In the genomic region with DNA sequence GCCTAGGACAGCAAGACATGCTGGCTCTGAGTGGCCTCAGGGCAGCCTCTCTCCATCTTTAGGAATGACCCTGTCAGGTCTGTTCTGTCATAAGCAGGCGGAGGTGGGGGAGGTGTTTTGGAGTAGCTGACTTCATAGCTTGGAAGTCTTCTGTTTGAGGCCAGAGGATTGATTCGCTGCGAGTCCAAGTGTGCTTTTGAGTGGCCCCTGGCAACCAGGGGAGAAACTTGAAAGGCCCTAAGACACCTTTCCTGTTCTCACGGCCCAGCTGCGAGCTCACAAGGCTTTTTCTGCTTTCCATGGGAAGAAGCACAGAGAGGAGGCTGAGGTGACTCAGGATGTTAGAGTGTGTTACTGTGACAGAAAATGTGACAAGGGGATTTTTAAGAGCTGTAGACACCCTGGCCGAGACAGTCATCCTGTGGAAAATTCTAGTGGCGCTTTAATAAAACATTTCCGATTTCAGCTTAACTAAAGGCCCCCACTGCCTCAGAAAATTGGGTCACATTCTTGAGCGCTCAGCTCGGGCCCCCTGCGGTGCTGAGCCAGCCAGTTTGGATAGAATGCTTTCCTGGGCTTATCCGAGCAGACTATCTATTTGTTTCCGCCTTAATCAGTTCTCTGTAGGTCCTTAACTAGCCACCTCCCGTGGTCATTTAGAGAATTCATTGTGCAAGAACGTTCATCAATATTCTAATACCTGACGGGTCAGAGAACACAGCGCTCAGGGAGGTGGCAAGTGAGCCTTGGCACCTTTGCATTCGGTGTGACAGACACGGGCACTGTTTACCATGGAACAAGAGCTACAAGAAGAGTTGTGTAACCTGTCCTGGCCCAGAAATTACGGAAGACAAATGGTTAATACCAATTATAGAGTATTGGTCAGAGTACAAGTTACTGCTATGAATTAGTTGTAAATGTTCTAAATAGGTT, we compare ENCODE assay signal across 14 mouse cellular contexts.
DNase-seq lines count a peak whose midpoint lies in the region; ATAC-seq and TF ChIP-seq lines count a peak whose summit lies in the region.
"Had no signal": no experiment of that assay in that cellular context is flagged by ENCODE, and none has a peak within 500 bp of the region (broad histone marks: within the 10 kb centered on the region; RNA-seq: fewer than 3 reads in every experiment).

No protein-coding gene starts in this region.

- H3K4me3 ChIP-seq in forebrain, embryonic 12.5 days (replicated peaks), result no peak overlapping the region
- no peak overlapping the region for H3K4me3 ChIP-seq in forebrain, embryonic 14.5 days (ENCODE audit: low read depth, low read length)
- no peak overlapping the region for H3K4me3 ChIP-seq in liver, adult 2 months (ENCODE audit: insufficient read depth, low read depth, low read length)
- no peak overlapping the region for H3K4me3 ChIP-seq in liver, embryonic 12.5 days
- H3K4me3 ChIP-seq: layer of hippocampus, adult 2 months; liver, embryonic 13.5 days had no signal

- no peaks in the 10 kb centered on the region for H3K79me2 ChIP-seq in liver, adult 2 months (ENCODE audit: control insufficient read depth, insufficient read depth, low read length)

- TF ChIP-seq CTCF in liver, adult 2 months (IDR thresholded peaks at IDR 0.05; ENCODE audit: low read depth, low read length), result no peak

- DNase-seq in forebrain, embryonic 14.5 days (ENCODE audit: low spot score), result no peak
- peak; percentile 81 for DNase-seq in liver, adult 2 months (ENCODE audit: extremely low read depth, low read depth, low spot score)
- peak; percentile 30 to 40 for DNase-seq in cerebellum, postnatal 36 days
- DNase-seq in retina, embryonic 14.5 days (ENCODE audit: low spot score), result peak; percentile 75
- DNase-seq in natural killer cell, adult 2 months (ENCODE audit: low spot score in 2 of 2), result no peak
- DNase-seq: adrenal gland, adult 2 months; heart, postnatal 14 days; liver, embryonic 13.5 days; lung, postnatal 14 days had no signal

- H3K36me3 ChIP-seq in forebrain, embryonic 12.5 days (replicated peaks), result no peaks in the 10 kb centered on the region
- H3K36me3 ChIP-seq in forebrain, embryonic 14.5 days (ENCODE audit: control insufficient read depth, insufficient read depth, low read length), result no peaks in the 10 kb centered on the region
- no peaks in the 10 kb centered on the region for H3K36me3 ChIP-seq in liver, adult 2 months (ENCODE audit: control insufficient read depth, insufficient read depth, low read length)
- no peaks in the 10 kb centered on the region for H3K36me3 ChIP-seq in liver, embryonic 12.5 days
- H3K36me3 ChIP-seq: liver, embryonic 13.5 days had no signal

- no peak for TF ChIP-seq POLR2A in liver, adult 2 months (IDR thresholded peaks at IDR 0.05; ENCODE audit: extremely low read depth, insufficient read depth, low read length)

- peaks cover 9% of the 10 kb centered on the region for H3K4me1 ChIP-seq in forebrain, embryonic 12.5 days
- peaks cover 2% of the 10 kb centered on the region; the same call in 1 of the 2 replicates for H3K4me1 ChIP-seq in forebrain, embryonic 14.5 days (ENCODE audit: control insufficient read depth, insufficient read depth, low read length)
- no peaks in the 10 kb centered on the region; the same call in 1 of the 2 replicates for H3K4me1 ChIP-seq in liver, adult 2 months (ENCODE audit: control insufficient read depth, insufficient read depth, low read length)
- H3K4me1 ChIP-seq in liver, embryonic 12.5 days, result no peaks in the 10 kb centered on the region
- H3K4me1 ChIP-seq: liver, embryonic 13.5 days had no signal

- 10% methylated on average over 20 of the region's 20 CpGs for WGBS in forebrain, embryonic 12.5 days
- WGBS in forebrain, embryonic 14.5 days, result 8% methylated on average over 20 of the region's 20 CpGs
- 26% methylated on average over 20 of the region's 20 CpGs for WGBS in liver, adult 2 months
- WGBS in liver, embryonic 12.5 days (ENCODE audit: insufficient replicate concordance), result 37% methylated on average over 20 of the region's 20 CpGs

- H3K4me2 ChIP-seq in forebrain, embryonic 12.5 days, result peak overlapping the region; percentile 13; the same call in 1 of the 2 replicates
- no peak overlapping the region for H3K4me2 ChIP-seq in forebrain, embryonic 14.5 days (ENCODE audit: low read length)
- H3K4me2 ChIP-seq in liver, embryonic 12.5 days, result no peak overlapping the region
- H3K4me2 ChIP-seq: liver, embryonic 13.5 days had no signal

- peaks cover 4% of the 10 kb centered on the region; the same call in 1 of the 2 replicates for H3K9me3 ChIP-seq in forebrain, embryonic 12.5 days
- peaks cover 2% of the 10 kb centered on the region; the same call in 1 of the 2 replicates for H3K9me3 ChIP-seq in forebrain, embryonic 14.5 days (replicated peaks; ENCODE audit: control insufficient read depth, low read length)
- no peaks in the 10 kb centered on the region for H3K9me3 ChIP-seq in liver, embryonic 12.5 days (replicated peaks)
- H3K9me3 ChIP-seq: liver, embryonic 13.5 days had no signal

- ATAC-seq in forebrain, embryonic 12.5 days (ENCODE audit: low FRiP score), result no peak
- ATAC-seq in forebrain, embryonic 14.5 days, result no peak
- no peak for ATAC-seq in liver, embryonic 12.5 days
- ATAC-seq: Patski had no signal

- H3K27me3 ChIP-seq in forebrain, embryonic 12.5 days, result no peaks in the 10 kb centered on the region
- no peaks in the 10 kb centered on the region for H3K27me3 ChIP-seq in forebrain, embryonic 14.5 days (replicated peaks; ENCODE audit: control insufficient read depth, insufficient read depth, low read length)
- no peaks in the 10 kb centered on the region for H3K27me3 ChIP-seq in liver, adult 2 months (ENCODE audit: control insufficient read depth, insufficient read depth, low read length)
- no peaks in the 10 kb centered on the region for H3K27me3 ChIP-seq in liver, embryonic 12.5 days (replicated peaks)
- H3K27me3 ChIP-seq: liver, embryonic 13.5 days had no signal

- H3K27ac ChIP-seq in forebrain, embryonic 12.5 days, result no peak overlapping the region
- H3K27ac ChIP-seq in forebrain, embryonic 14.5 days (ENCODE audit: low read depth, low read length), result no peak overlapping the region
- H3K27ac ChIP-seq in liver, adult 2 months (replicated peaks; ENCODE audit: insufficient read depth, low read depth, low read length), result no peak overlapping the region; the same call in 1 of the 2 replicates
- H3K27ac ChIP-seq in liver, embryonic 12.5 days, result no peak overlapping the region
- H3K27ac ChIP-seq: layer of hippocampus, adult 2 months; liver, embryonic 13.5 days; stomach, postnatal 0 days had no signal

- H3K9ac ChIP-seq in forebrain, embryonic 12.5 days, result no peak overlapping the region
- H3K9ac ChIP-seq in forebrain, embryonic 14.5 days (ENCODE audit: low read length), result no peak overlapping the region
- no peak overlapping the region for H3K9ac ChIP-seq in liver, adult 2 months (ENCODE audit: low read depth, low read length)
- no peak overlapping the region for H3K9ac ChIP-seq in liver, embryonic 12.5 days
- H3K9ac ChIP-seq: liver, embryonic 13.5 days had no signal

Comparison
In these comparisons a context has a peak if more than half of its experiments do, and no peak if none do; other contexts are left out.
1. DNase-seq: peak in liver, adult 2 months (single experiment), cerebellum, postnatal 36 days (2 of 2) and retina, embryonic 14.5 days (single experiment); none in forebrain, embryonic 14.5 days (single experiment) and natural killer cell, adult 2 months (0 of 2).